Mouse (Mus musculus) urinary bladder, postnatal 10 days (tissue): Measurements from ENCODE around the gene Pi4kb.
A peak's percentile ranks its signal among the peaks of the same experiment; 100 is the strongest.
"Not testable (repeated sequence)": the region's sequence is repeated elsewhere in the genome, so short reads cannot be mapped to it uniquely, and the experiment has no call there.

Experiments
- DNase-seq: peaks from one replicate; pipeline ENCODE4 v3.0.0; 2022; ENCODE audit warnings: low spot score

Pi4kb gene

GRCm38 (mm10) chr3:95015337-95015872 lies 40.9 kb downstream of the Pi4kb start, which contains the start of gene Zfp687:
Gene Zfp687 (minus strand): TSS chr3:95015448.
- DNase-seq: peak; percentile 98

GRCm38 (mm10) chr3:95015891-95016531 lies 41.5 kb downstream of the Pi4kb start:
- DNase-seq: peak; percentile 67

- DNase-seq: no peak
These were observed 42.1 kb downstream of the Pi4kb start for GRCm38 (mm10) chr3:95016532-95017056.

GRCm38 (mm10) chr3:95018741-95019140 lies 44.2 kb downstream of the Pi4kb start:
- no peak for DNase-seq

GRCm38 (mm10) chr3:95020956-95021355 lies 46.4 kb downstream of the Pi4kb start:
- not testable (repeated sequence) for DNase-seq

GRCm38 (mm10) chr3:95024551-95024950 lies 50.0 kb downstream of the Pi4kb start:
- no peak for DNase-seq

- DNase-seq: no peak
These were observed 50.7 kb downstream of the Pi4kb start for GRCm38 (mm10) chr3:95025202-95025601.

GRCm38 (mm10) chr3:95027057-95027645 lies 52.6 kb downstream of the Pi4kb start:
- no peak for DNase-seq

GRCm38 (mm10) chr3:95027701-95028100 lies 53.2 kb downstream of the Pi4kb start:
- no peak for DNase-seq

GRCm38 (mm10) chr3:95028603-95029002 lies 54.1 kb downstream of the Pi4kb start:
- DNase-seq: no peak

- DNase-seq: not testable (repeated sequence)
These were observed 54.8 kb downstream of the Pi4kb start for GRCm38 (mm10) chr3:95029291-95029827.

- no peak for DNase-seq
These were observed 55.4 kb downstream of the Pi4kb start for GRCm38 (mm10) chr3:95029953-95030352.

- DNase-seq: no peak
These were observed 67.1 kb downstream of the Pi4kb start for GRCm38 (mm10) chr3:95041625-95042024.

- DNase-seq: peak; percentile 85
These were observed 67.8 kb downstream of the Pi4kb start, which contains the start of gene Psmd4 for GRCm38 (mm10) chr3:95042166-95042837. Gene Psmd4 (minus strand): TSS chr3:95042614.

GRCm38 (mm10) chr3:95042838-95043229 lies 68.3 kb downstream of the Pi4kb start:
- DNase-seq: no peak

GRCm38 (mm10) chr3:95043251-95043650 lies 68.7 kb downstream of the Pi4kb start:
- no peak for DNase-seq

- DNase-seq: no peak
These were observed 72.0 kb downstream of the Pi4kb start for GRCm38 (mm10) chr3:95046462-95047057.

- DNase-seq: no peak
These were observed 73.4 kb downstream of the Pi4kb start for GRCm38 (mm10) chr3:95047914-95048313.

- no peak for DNase-seq
These were observed 78.4 kb downstream of the Pi4kb start for GRCm38 (mm10) chr3:95052959-95053358.

GRCm38 (mm10) chr3:95053701-95054100 lies 79.2 kb downstream of the Pi4kb start:
- no peak for DNase-seq

- no peak for DNase-seq
These were observed 80.1 kb downstream of the Pi4kb start for GRCm38 (mm10) chr3:95054481-95055260.
